ENCODE assay signal across 12 mouse cellular contexts in genomic region chr10:9166017-9166416, GRCm38 (mm10).
A peak's percentile ranks its signal among the peaks of the same experiment; 100 is the strongest.
DNase-seq lines count a peak whose midpoint lies in the region; ATAC-seq and TF ChIP-seq lines count a peak whose summit lies in the region.
"Had no signal": no experiment of that assay in that cellular context is flagged by ENCODE, and none has a peak within 500 bp of the region (broad histone marks: within the 10 kb centered on the region; RNA-seq: fewer than 3 reads in every experiment).

No protein-coding gene starts in this region.

- no peaks in the 10 kb centered on the region for H3K36me3 ChIP-seq in hindbrain, embryonic 13.5 days
- H3K36me3 ChIP-seq in hindbrain, embryonic 11.5 days (ENCODE audit: control insufficient read depth, insufficient read depth, low read length): no peaks in the 10 kb centered on the region
- H3K36me3 ChIP-seq in intestine, embryonic 15.5 days: no peaks in the 10 kb centered on the region
- no peaks in the 10 kb centered on the region for H3K36me3 ChIP-seq in midbrain, embryonic 16.5 days (ENCODE audit: control insufficient read depth, insufficient read depth, low read length)
- H3K36me3 ChIP-seq: liver, embryonic 15.5 days had no signal

- H3K27me3 ChIP-seq in hindbrain, embryonic 13.5 days: no peaks in the 10 kb centered on the region
- H3K27me3 ChIP-seq in hindbrain, embryonic 11.5 days (ENCODE audit: control insufficient read depth, insufficient read depth, low read length): no peaks in the 10 kb centered on the region
- no peaks in the 10 kb centered on the region for H3K27me3 ChIP-seq in intestine, embryonic 15.5 days (replicated peaks)
- H3K27me3 ChIP-seq in midbrain, embryonic 16.5 days (ENCODE audit: control insufficient read depth, insufficient read depth, low read depth, low read length): no peaks in the 10 kb centered on the region
- H3K27me3 ChIP-seq: liver, embryonic 15.5 days had no signal

- H3K4me2 ChIP-seq in hindbrain, embryonic 13.5 days: peak overlapping the region; percentile 39
- H3K4me2 ChIP-seq in hindbrain, embryonic 11.5 days (replicated peaks; ENCODE audit: low read depth, low read length): no peak overlapping the region
- H3K4me2 ChIP-seq in intestine, embryonic 15.5 days (replicated peaks): peak overlapping the region; percentile 7; the same call in 1 of the 2 replicates
- H3K4me2 ChIP-seq in midbrain, embryonic 16.5 days (ENCODE audit: low read length): peak overlapping the region; percentile 40
- H3K4me2 ChIP-seq: liver, embryonic 15.5 days had no signal

- no peak for TF ChIP-seq CTCF in cortical plate, adult 2 months (IDR thresholded peaks at IDR 0.05; ENCODE audit: extremely low read depth, insufficient read depth, low read length)

- H3K4me1 ChIP-seq in hindbrain, embryonic 13.5 days (replicated peaks): peaks cover 13% of the 10 kb centered on the region; the same call in 1 of the 2 replicates
- H3K4me1 ChIP-seq in hindbrain, embryonic 11.5 days (replicated peaks; ENCODE audit: control insufficient read depth, insufficient read depth, low read length): no peaks in the 10 kb centered on the region
- peaks cover 1% of the 10 kb centered on the region; the same call in 1 of the 2 replicates for H3K4me1 ChIP-seq in cortical plate, adult 2 months (ENCODE audit: control insufficient read depth, insufficient read depth, low read length)
- no peaks in the 10 kb centered on the region for H3K4me1 ChIP-seq in intestine, embryonic 15.5 days (replicated peaks)
- H3K4me1 ChIP-seq in midbrain, embryonic 16.5 days (ENCODE audit: control insufficient read depth, insufficient read depth, low read length): peaks cover 23% of the 10 kb centered on the region
- H3K4me1 ChIP-seq: liver, embryonic 15.5 days had no signal

- H3K9ac ChIP-seq in hindbrain, embryonic 13.5 days: no peak overlapping the region
- no peak overlapping the region for H3K9ac ChIP-seq in hindbrain, embryonic 11.5 days (ENCODE audit: low read depth, low read length)
- H3K9ac ChIP-seq in intestine, embryonic 15.5 days: no peak overlapping the region
- peak overlapping the region; percentile 16; the same call in 1 of the 2 replicates for H3K9ac ChIP-seq in midbrain, embryonic 16.5 days (ENCODE audit: low read depth, low read length)
- H3K9ac ChIP-seq: liver, embryonic 15.5 days had no signal

- H3K9me3 ChIP-seq in hindbrain, embryonic 13.5 days: no peaks in the 10 kb centered on the region
- no peaks in the 10 kb centered on the region for H3K9me3 ChIP-seq in hindbrain, embryonic 11.5 days (ENCODE audit: control insufficient read depth, low read length)
- H3K9me3 ChIP-seq in intestine, embryonic 15.5 days: no peaks in the 10 kb centered on the region
- H3K9me3 ChIP-seq in midbrain, embryonic 16.5 days (replicated peaks; ENCODE audit: control insufficient read depth, low read length, poor library complexity, severe bottlenecking): no peaks in the 10 kb centered on the region
- H3K9me3 ChIP-seq: liver, embryonic 15.5 days had no signal

- DNase-seq in hindbrain, embryonic 11.5 days (ENCODE audit: low spot score): no peak
- no peak for DNase-seq in adrenal gland, adult 18-20 months (ENCODE audit: low spot score in 2 of 2)
- DNase-seq in embryo, embryonic 10 days (ENCODE audit: low spot score): no peak
- no peak for DNase-seq in urinary bladder, adult 18-20 months (ENCODE audit: low spot score in 2 of 2)
- DNase-seq: gastrocnemius, adult 2 months; thymus, adult 2 months had no signal

- peak overlapping the region; percentile 78 for H3K27ac ChIP-seq in hindbrain, embryonic 13.5 days
- no peak overlapping the region for H3K27ac ChIP-seq in hindbrain, embryonic 11.5 days (ENCODE audit: low read depth, low read length)
- no peak overlapping the region for H3K27ac ChIP-seq in cortical plate, adult 2 months (ENCODE audit: insufficient read depth, low read length)
- no peak overlapping the region for H3K27ac ChIP-seq in intestine, embryonic 15.5 days
- H3K27ac ChIP-seq in midbrain, embryonic 16.5 days (ENCODE audit: low read length): peak overlapping the region; percentile 69
- H3K27ac ChIP-seq: gastrocnemius, adult 2 months; liver, embryonic 15.5 days had no signal

- WGBS in hindbrain, embryonic 13.5 days: 54% methylated on average over 12 of the region's 12 CpGs
- WGBS in hindbrain, embryonic 11.5 days: 72% methylated on average over 12 of the region's 12 CpGs
- WGBS in intestine, embryonic 15.5 days: 68% methylated on average over 12 of the region's 12 CpGs
- WGBS in midbrain, embryonic 16.5 days: 33% methylated on average over 12 of the region's 12 CpGs

- TF ChIP-seq POLR2A in cortical plate, adult 2 months (IDR thresholded peaks at IDR 0.05; ENCODE audit: extremely low read depth, insufficient read depth, low read length): no peak

- peak overlapping the region; percentile 10 for H3K4me3 ChIP-seq in hindbrain, embryonic 13.5 days
- no peak overlapping the region for H3K4me3 ChIP-seq in hindbrain, embryonic 11.5 days (ENCODE audit: low read depth, low read length)
- H3K4me3 ChIP-seq in cortical plate, adult 2 months (ENCODE audit: insufficient read depth, low read length): peak overlapping the region; percentile 29
- no peak overlapping the region for H3K4me3 ChIP-seq in intestine, embryonic 15.5 days (replicated peaks)
- H3K4me3 ChIP-seq in midbrain, embryonic 16.5 days (ENCODE audit: low read depth, low read length): peak overlapping the region; percentile 13
- H3K4me3 ChIP-seq: gastrocnemius, adult 2 months; liver, embryonic 15.5 days had no signal

- ATAC-seq in hindbrain, embryonic 13.5 days (ENCODE audit: low FRiP score): 0 out of 2 replicates have a peak, but pooled peaks have one; percentile 26
- no peak for ATAC-seq in hindbrain, embryonic 11.5 days (ENCODE audit: low FRiP score)
- no peak for ATAC-seq in intestine, embryonic 15.5 days
- peak; percentile 54; the same call in 1 of the 2 replicates for ATAC-seq in midbrain, embryonic 16.5 days
- ATAC-seq: Patski had no signal

Comparison
In these comparisons a context has a peak if more than half of its experiments do, and no peak if none do; other contexts are left out.
1. ATAC-seq: peak in hindbrain, embryonic 13.5 days (single experiment) and midbrain, embryonic 16.5 days (single experiment); none in hindbrain, embryonic 11.5 days (single experiment) and intestine, embryonic 15.5 days (single experiment).
2. H3K27ac ChIP-seq: peak in hindbrain, embryonic 13.5 days (single experiment) and midbrain, embryonic 16.5 days (single experiment); none in hindbrain, embryonic 11.5 days (single experiment), cortical plate, adult 2 months (single experiment) and intestine, embryonic 15.5 days (single experiment).
3. H3K4me3 ChIP-seq: peak in hindbrain, embryonic 13.5 days (single experiment), cortical plate, adult 2 months (single experiment) and midbrain, embryonic 16.5 days (single experiment); none in hindbrain, embryonic 11.5 days (single experiment) and intestine, embryonic 15.5 days (single experiment).